Mouse (Mus musculus) CD4-positive, CD25-positive, alpha-beta regulatory T cell, adult 2 months (primary cell): ENCODE results near the gene Cep97.

Experiments
- DNase-seq: peaks from one replicate; pipeline ENCODE4 v3.0.0-alpha.2; 2012; ENCODE audit warnings: low read depth, low spot score

Cep97 gene

GRCm38 (mm10) chr16:55947876-55948410 lies 13.3 kb upstream of the Cep97 start:
- DNase-seq, result peak; percentile 72

- DNase-seq, result no peak
Observed at GRCm38 (mm10) chr16:55947266-55947665, 12.6 kb upstream of the Cep97 start.

GRCm38 (mm10) chr16:55940781-55941180 lies 6.1 kb upstream of the Cep97 start:
- DNase-seq, result no peak

- DNase-seq, result no peak
Observed at GRCm38 (mm10) chr16:55939703-55940102, 5.0 kb upstream of the Cep97 start.

GRCm38 (mm10) chr16:55938761-55939160 lies 4.1 kb upstream of the Cep97 start:
- DNase-seq, result no peak

GRCm38 (mm10) chr16:55933681-55934343 lies 843 bp downstream of the Cep97 start:
- DNase-seq, result peak; percentile 73

- peak; percentile 30 for DNase-seq
Observed at GRCm38 (mm10) chr16:55924010-55924409, 10.6 kb downstream of the Cep97 start.

- DNase-seq, result no peak
Observed at GRCm38 (mm10) chr16:55922079-55922478, 12.6 kb downstream of the Cep97 start.

GRCm38 (mm10) chr16:55914716-55915115 lies 19.9 kb downstream of the Cep97 start:
- no peak for DNase-seq

GRCm38 (mm10) chr16:55910208-55910793 lies 24.4 kb downstream of the Cep97 start:
- DNase-seq, result no peak

GRCm38 (mm10) chr16:55906928-55907679 lies 27.6 kb downstream of the Cep97 start:
- DNase-seq, result peak; percentile 51

- DNase-seq, result no peak
Observed at GRCm38 (mm10) chr16:55905370-55905769, 29.3 kb downstream of the Cep97 start.

- no peak for DNase-seq
Observed at GRCm38 (mm10) chr16:55901839-55902756, 32.6 kb downstream of the Cep97 start.

GRCm38 (mm10) chr16:55898385-55899002 lies 36.2 kb downstream of the Cep97 start:
- DNase-seq, result no peak

GRCm38 (mm10) chr16:55895651-55896095 lies 39.0 kb downstream of the Cep97 start:
- DNase-seq, result peak; percentile 46

GRCm38 (mm10) chr16:55894893-55895650 lies 39.6 kb downstream of the Cep97 start, which contains the start of gene Nxpe3:
TSS of gene Nxpe3 (minus strand) at chr16:55895285.
- DNase-seq, result peak; percentile 88

- DNase-seq, result peak; percentile 53
Observed at GRCm38 (mm10) chr16:55894536-55894892, 40.1 kb downstream of the Cep97 start.

- no peak for DNase-seq
Observed at GRCm38 (mm10) chr16:55893410-55894107, 41.1 kb downstream of the Cep97 start.

GRCm38 (mm10) chr16:55892484-55892883 lies 42.2 kb downstream of the Cep97 start:
- peak; percentile 41 for DNase-seq
